Mouse (Mus musculus) bone marrow macrophage, adult 2 months (primary cell): ENCODE results near the gene Exph5.

Experiments used
- CTCF ChIP-seq: IDR thresholded peaks from 2 replicates; pipeline ENCODE4 v1.5.1; 2012; ENCODE audit warnings: low read depth, mild to moderate bottlenecking, low read length, moderate library complexity
- POLR2A ChIP-seq: IDR thresholded peaks from 2 replicates; pipeline ENCODE4 v1.6.1; 2012; ENCODE audit warnings: mild to moderate bottlenecking, low read depth, low read length, borderline replicate concordance

DNA sequence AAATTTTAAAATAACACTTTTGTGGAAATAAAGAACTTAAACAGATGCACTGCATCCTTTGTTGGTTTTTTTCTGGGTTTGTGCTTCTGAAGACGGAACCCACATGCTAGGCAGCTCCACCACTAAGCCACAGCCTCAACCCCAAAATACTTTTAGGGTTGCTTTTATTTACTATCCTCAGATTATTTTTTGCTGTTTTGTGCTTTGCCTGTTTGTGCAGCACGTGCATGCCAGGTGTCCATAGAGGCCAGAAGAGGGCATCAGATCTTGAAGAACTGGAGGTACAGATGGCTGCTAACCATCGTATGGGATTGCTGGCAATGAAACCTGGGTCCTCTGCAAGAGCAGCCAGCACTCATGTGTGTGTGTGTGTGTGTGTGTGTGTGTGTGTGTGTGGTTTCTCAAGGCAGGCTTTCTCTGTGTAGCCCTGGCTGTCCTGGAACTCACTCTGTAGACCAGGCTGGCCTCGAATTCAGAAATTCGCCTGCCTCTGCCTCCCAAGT, 79.7 kb downstream of the Exph5 start:
- TF ChIP-seq CTCF (no peak), POLR2A (no peak)
